Mouse (Mus musculus): Measurements from ENCODE around the gene Natd1.

GRCm38 (mm10) chr11:60952986-60953385 is 38.4 kb upstream of the Natd1 start:
- no peak for TF ChIP-seq CTCF (IDR thresholded peaks at IDR 0.05; ENCODE audit: borderline replicate concordance, extremely low read depth, insufficient read depth, insufficient read length)
- TF ChIP-seq POLR2A (IDR thresholded peaks at IDR 0.05; ENCODE audit: borderline replicate concordance, extremely low read depth, insufficient read depth, insufficient read length, poor library complexity, severe bottlenecking), result no peak

Measured in brain, embryonic 14.5 days (tissue).